Mouse (Mus musculus) CH12F3 (cell line): ENCODE measurements around the gene Myo1h.

Experiments
- in situ Hi-C: fragments of 300-500 bp; cut with MboI; formaldehyde crosslinking; loops from 2 replicates; pipeline ENCODE4 v1.14.3; 2020; ENCODE audit warnings: low sequenced_read_pairs

The Myo1h gene

DNA sequence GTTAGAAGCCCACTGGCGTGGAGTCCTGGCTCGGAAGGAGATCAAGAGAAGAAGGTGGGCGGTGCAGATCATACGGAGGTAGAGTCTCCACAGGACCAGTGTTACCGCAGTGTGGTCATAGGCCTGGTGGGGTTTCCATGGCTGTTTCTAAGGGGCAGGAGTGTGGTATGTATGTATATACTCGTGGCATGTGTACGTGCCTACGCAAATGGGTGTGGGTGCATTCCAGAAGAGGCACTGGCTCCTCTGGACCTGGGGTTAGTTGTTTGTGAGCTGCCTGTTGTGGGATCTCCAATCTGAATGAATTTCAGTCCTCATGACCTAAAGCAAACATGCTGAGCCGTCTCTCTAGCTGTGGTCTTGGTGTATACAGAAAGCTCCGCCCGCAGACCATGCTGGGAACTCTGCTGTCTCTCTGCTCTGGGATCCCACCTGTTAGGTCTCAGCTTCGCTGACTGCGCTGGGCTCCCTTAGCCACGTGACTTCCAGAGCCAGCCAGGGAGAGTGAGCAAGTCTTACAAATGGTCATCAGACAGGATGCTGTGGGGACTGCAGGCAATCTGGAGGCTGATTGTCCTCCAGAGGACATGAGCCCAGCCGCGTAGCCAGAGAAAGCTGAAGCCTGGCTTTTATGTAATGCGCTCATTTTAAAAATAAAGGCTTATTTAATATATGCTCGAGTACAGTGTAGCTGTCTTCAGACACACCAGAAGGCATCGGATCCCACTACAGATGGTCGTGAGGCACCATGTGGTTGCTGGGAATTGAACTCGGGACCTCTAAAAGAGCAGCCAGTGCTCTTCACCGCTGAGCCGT, 68.2 kb downstream of the Myo1h start:
- in situ Hi-C loops, result no loop called here

- in situ Hi-C loops, result no loop called here
Measured at GRCm38 (mm10) chr5:114358833-114359232, 69.9 kb downstream of the Myo1h start.

- in situ Hi-C loops, result no loop called here
Measured at GRCm38 (mm10) chr5:114359586-114359985, 70.6 kb downstream of the Myo1h start.

DNA sequence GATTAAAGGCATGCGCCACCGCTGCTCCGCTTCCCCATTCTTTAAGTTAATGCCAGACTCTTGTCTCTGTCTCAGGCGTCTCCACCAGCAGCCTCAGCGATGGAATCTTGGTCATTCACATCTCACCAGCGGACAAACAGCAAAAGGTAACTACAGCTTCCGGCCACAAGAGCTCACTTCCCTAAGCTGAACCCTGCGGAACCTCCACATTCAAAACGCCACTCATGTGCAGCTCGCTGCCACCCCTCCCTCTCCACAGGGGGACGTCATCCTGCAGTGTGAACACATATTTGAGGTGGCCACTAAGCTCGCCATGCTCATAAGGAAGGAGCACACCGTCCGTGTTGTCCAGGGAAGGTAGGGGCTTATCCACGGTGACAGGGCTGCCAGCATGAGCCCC, 72.0 kb downstream of the Myo1h start:
- in situ Hi-C loops, result no loop called here

- in situ Hi-C loops, result no loop called here
Measured at GRCm38 (mm10) chr5:114365043-114365752, 76.2 kb downstream of the Myo1h start.

DNA sequence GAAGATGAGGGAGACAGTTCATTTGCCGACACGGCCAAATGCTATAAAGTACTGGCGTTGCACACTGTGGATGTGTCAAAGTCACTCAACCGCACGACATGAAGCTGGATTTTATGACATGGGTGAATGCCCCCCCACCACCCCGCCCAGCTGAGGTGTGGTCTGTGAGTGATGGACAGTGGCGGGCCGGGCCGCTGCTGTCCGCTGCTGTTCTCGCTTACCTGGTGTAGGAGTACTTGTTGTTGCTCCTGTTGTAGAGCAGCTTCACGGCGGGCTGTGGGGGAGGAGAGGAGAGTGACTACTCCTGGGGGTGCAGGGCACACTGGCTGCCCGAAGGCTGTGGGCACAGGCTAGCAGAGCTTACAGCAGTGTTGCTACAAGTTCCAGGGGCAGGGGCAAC, 79.2 kb downstream of the Myo1h start:
- in situ Hi-C loops, result no loop called here

DNA sequence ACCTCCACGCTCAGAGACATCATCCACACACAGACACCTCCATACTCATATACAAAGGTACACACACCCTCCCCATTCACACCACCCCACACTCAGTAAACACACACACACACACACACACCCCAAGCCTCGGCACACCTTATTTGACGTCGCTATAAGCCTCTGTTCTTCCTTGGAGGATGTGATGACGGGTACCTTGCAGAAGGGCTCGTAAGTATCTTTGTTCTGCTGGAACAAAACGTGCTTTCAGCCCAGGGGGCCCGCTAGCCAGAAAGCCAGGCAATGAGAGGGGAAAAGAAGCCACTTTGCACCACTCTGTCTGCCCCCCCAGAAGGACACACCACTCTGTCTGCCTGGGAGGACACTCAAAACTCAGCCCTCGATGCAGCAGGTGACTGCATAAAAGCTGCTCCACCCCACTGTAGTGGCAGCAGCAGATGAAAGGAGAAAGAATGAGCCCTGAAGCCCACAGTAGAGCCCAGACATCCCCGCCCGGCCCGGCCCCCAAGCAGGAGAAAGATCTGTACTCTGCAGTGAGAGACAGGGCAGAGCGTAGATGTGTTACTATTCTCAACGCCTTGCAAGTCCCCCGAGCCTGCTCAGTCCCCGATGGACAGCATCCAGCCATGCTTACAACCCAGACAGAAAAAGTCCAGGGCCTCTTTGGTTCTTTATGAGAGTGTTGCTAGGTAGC, 80.0 kb downstream of the Myo1h start:
- in situ Hi-C loops, result no loop called here

GRCm38 (mm10) chr5:114369921-114370320, 81.0 kb downstream of the Myo1h start:
- in situ Hi-C loops, result no loop called here

DNA sequence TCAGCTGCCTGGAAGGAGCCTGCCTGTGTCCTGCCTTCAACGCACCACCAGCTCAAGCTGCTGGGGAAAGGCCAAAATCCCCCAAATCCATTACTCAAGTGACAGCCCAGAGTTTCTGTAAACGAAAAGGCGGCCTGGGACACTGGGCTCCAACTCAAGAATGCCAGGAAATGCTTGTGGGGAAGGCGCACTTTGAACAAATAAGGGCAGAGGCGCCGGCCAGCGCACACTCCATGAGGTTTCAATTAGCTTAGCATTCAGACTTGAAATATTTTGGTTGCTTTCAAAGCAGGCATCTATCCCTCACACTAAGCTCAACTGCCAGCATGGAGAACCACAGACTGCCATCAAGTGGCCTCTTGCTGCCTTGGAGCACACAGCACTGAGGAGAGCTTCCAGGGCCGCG, 81.4 kb downstream of the Myo1h start:
- in situ Hi-C loops, result no loop called here

DNA sequence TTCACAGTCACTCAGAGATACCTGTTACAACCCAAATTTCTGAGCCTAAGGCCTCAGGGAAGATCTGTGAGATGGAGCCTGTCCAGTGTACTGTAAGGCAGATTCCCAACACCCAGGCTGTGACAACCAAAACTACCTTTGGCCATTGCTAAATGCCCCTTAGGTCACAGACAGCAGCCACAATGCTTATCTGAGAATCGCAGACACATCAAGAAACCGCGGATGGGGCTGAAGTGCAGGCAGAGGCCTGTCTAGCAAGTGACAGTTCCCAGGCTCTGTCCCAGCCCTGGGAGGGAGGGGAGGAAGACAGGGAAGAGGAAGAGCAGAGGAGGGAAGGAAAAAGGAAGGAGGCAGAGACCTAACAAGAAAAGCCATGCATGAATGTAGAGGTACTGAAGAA, 82.4 kb downstream of the Myo1h start:
- in situ Hi-C loops, result no loop called here

GRCm38 (mm10) chr5:114371731-114372473, 82.9 kb downstream of the Myo1h start:
- in situ Hi-C loops, result no loop called here

- in situ Hi-C loops, result no loop called here
Measured at GRCm38 (mm10) chr5:114372565-114372964, 83.6 kb downstream of the Myo1h start.

- in situ Hi-C loops, result no loop called here
Measured at GRCm38 (mm10) chr5:114373174-114373573, 84.2 kb downstream of the Myo1h start.

DNA sequence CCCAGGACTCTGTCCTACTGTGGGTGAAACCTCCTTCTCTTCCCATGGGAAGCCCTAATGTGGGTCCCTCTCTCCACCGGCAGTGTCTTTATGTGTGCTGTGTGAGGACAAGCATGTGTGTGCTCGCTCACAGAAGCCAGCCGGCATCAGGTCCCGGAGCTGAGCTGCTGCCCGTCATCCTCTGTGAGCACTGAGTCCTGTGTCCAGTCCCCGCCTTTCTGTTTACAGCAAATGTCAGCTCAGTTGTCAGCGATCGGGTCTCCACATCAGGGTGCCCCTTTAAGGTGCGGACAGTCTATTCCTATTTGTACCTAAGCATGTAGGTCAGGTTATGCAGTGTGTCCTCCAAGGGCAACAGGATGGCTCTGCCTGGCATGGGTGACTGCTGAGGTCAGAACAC, 84.6 kb downstream of the Myo1h start:
- in situ Hi-C loops, result no loop called here

- in situ Hi-C loops, result no loop called here
Measured at GRCm38 (mm10) chr5:114374409-114375213, 85.6 kb downstream of the Myo1h start.

DNA sequence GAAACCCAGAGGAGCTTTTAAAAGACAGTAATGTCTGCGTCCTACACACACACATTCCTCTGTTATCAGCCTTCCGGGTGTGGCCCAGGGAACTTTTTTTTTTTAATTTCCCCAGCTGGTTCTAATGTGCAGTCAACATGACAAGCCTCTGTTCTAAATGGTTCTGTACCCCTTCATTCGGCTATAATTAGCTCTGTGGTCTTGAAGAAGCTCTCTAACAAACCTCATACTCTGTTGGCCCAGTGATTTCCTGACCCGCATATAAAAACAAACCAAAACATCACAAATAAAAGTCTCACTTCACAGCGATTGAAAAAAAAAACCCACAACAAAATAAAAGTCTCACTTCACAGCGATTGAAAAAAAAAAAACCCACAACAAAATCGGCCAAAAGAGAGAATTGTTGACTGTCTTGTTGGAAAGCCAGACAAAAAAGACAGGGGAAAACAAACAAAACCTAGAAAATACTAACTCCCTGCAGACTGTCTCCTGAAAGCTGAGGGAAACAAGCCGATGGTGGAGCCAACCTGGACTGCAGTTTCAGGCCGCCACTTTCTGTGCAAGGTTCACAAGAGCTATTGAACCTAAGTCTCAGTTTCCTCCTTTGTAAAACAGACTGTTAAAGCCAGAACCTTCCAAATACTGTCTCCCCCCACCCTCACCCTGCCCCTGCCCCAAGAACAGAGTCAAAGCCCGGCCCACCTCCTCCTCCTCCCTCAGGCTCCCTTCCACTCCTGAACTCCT, 89.4 kb downstream of the Myo1h start:
- in situ Hi-C loops, result no loop called here

DNA sequence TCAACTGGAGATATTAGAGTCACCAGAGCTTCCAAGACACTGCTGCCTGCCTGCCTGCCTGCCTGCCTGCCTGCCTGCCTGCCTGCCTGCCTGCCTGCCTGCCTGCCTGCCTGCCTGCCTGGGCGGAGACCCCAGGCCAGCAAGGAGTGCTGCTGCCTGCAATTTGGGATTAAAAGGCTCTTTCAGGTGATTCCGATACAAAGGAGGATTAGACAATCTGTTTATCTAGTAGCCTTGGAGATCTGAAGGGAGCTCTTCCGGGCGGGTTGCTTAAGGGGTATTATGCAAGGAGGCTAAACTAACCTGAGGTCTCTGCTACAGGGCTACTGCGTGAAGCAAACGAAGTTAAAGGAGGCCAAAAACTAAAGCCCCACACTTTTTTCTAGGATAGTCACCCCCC, 90.0 kb downstream of the Myo1h start:
- in situ Hi-C loops, result no loop called here

DNA sequence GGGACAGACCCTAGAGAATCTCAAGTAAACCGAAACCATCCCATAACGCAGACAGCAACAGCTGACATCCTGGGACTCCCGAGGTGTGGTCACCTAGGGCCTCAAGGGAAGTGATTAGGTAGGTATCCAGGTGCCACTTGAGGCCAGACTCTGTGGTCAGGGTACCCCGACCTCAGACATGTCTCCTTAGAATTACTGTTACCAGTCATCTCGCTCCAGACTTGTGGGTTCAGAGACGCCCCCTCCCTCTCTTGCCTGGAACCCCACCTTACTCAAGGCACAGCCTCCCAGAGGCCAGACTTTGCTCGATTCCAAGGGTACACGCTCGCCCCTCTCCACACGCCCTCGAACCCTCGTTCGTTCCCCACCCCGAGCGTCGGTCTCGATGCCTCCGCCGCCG, 90.8 kb downstream of the Myo1h start:
- in situ Hi-C loops, result no loop called here

DNA sequence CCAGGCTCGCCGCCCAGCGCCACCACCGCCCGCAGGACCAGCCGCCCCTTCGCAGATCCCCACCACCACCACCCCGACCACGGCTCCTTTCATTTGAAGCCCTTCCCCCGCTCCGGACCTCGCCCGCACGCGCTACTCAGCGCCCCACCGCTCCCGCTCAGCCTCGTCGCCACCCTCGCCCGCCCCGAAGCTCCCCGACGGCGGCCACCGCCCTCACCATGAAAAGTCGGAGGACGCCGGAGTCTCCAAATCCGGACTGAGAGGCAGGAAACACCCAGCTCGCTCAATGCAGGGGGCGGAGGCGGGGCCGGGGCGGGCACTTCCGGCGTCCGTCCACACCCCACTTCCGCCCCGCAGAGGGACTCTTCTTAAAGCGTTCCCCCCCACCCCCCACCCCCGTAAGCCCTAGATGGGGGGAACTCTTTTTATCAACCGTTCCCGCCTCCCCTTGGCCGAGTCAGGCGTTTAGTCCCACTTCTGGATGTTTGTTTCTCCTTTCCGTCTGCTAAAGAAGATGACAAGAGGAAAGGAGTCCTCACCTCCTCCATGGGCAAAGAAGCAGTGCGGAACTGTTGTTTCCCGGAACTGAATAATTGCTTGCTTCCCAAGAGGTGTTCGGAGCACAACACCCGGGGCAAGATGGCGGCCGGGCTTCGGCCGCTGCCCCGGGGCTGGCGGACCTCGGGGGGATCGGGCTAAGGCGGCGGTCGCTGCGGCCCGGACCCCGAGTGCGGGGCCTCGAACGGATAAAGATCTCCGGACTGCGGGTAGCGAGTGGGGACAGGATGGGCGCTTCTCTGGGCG, 91.4 kb downstream of the Myo1h start, which contains the start of the genes Kctd10 and Ube3b:
Kctd10 (minus strand) TSS at position 300 of the 804 bp plus-strand sequence.
Ube3b (plus strand) TSS at position 399 of the 804 bp plus-strand sequence.
- in situ Hi-C loops, result no loop called here
